Mouse (Mus musculus): ENCODE results near the gene C2cd2l. TPM values are rescaled to one million over a fixed set of nuclear protein-coding genes. Genes with fewer than 3 reads are reported as not detected.
"Not testable (repeated sequence)": the region's sequence is repeated elsewhere in the genome, so short reads cannot be mapped to it uniquely, and the experiment has no call there.

The C2cd2l gene
- total RNA-seq (2021) = 10 to 100 TPM; 14.4 to 15.7 TPM
- 20.4 and 29.9 TPM in 2 replicates for polyA plus RNA-seq (2012; rRNA removed)
- long read RNA-seq, full-length matches to known transcripts = 4 of 14 reads
- long read RNA-seq, partial matches to known transcripts = 5 of 14 reads
- long read RNA-seq, other reads (novel, unspliced or antisense) = 5 of 14 reads

GRCm38 (mm10) chr9:44319887-44320798 lies at the start of gene C2cd2l:
Gene C2cd2l (minus strand): TSS chr9:44320285.
- DNase-seq = peak; percentile 89 to 93
- intact Hi-C loops (cut with DNase I) = no loop called here

GRCm38 (mm10) chr9:44364480-44364879 lies 44.4 kb upstream of the C2cd2l start:
- Histone ChIP-seq H3K27ac (no peak overlapping the region), H3K9ac (ENCODE audit: low read depth, low read length) (no peak overlapping the region), H3K4me1 (ENCODE audit: control insufficient read depth, insufficient read depth, low read length) (no peaks in the 10 kb centered on the region), H3K4me3 (no peak overlapping the region), H3K36me3 (ENCODE audit: control insufficient read depth, insufficient read depth, low read length) (no peaks in the 10 kb centered on the region), H3K79me2 (replicated peaks; ENCODE audit: control insufficient read depth, insufficient read depth, low read length) (no peaks in the 10 kb centered on the region), H3K27me3 (ENCODE audit: control insufficient read depth, insufficient read depth, low read length) (no peaks in the 10 kb centered on the region)
- no peak for DNase-seq
- 71% methylated on average over 3 of the region's 3 CpGs for WGBS
- intact Hi-C loops (cut with DNase I) = no loop called here
- TF ChIP-seq CTCF (IDR thresholded peaks at IDR 0.05) = peak; percentile 58
- TF ChIP-seq POLR2A (IDR thresholded peaks at IDR 0.05; ENCODE audit: insufficient read depth, low read depth, low read length) = no peak

More at GRCm38 (mm10) chr9:44319887-44320798, at the start of gene C2cd2l:
- peak within 1 kb of the TSS; percentile 95 for H3K4me3 ChIP-seq
- H3K36me3 ChIP-seq (ENCODE audit: control insufficient read depth, insufficient read depth, low read length) = no peaks in the 10 kb centered on the region
- under 1% methylated on average over 67 of the region's 67 CpGs for WGBS
- no peak for TF ChIP-seq CTCF (IDR thresholded peaks at IDR 0.05)
- peak; percentile 65; the same call in 1 of the 2 replicates for TF ChIP-seq EP300 (IDR thresholded peaks at IDR 0.05; ENCODE audit: insufficient read depth, low read depth, low read length)
- peak; percentile 54 for TF ChIP-seq POLR2A (IDR thresholded peaks at IDR 0.05; ENCODE audit: insufficient read depth, low read depth, low read length)
- peaks cover 7% of the 10 kb centered on the region for H3K4me1 ChIP-seq (ENCODE audit: control insufficient read depth, insufficient read depth, low read length)
- peak within 1 kb of the TSS; percentile 95 for H3K9ac ChIP-seq (ENCODE audit: low read depth, low read length)
- peak within 1 kb of the TSS; percentile 97 for H3K27ac ChIP-seq
- H3K79me2 ChIP-seq (replicated peaks; ENCODE audit: control insufficient read depth, insufficient read depth, low read length) = peaks cover 2% of the 10 kb centered on the region
- no peaks in the 10 kb centered on the region for H3K27me3 ChIP-seq (ENCODE audit: control insufficient read depth, insufficient read depth, low read length)

- H3K27ac ChIP-seq = peak overlapping the region; percentile 87
- 31% methylated on average over 4 of the region's 4 CpGs for WGBS
- peak overlapping the region; percentile 84 for H3K4me3 ChIP-seq
Measured at GRCm38 (mm10) chr9:44361931-44362330, 41.8 kb upstream of the C2cd2l start.

GRCm38 (mm10) chr9:44361190-44361917 lies 41.3 kb upstream of the C2cd2l start, which contains the start of gene Vps11:
Gene Vps11 (minus strand): TSS chr9:44361670.
- TF ChIP-seq CTCF (IDR thresholded peaks at IDR 0.05) = peak; percentile 31; the same call in 1 of the 2 replicates
- TF ChIP-seq EP300 (IDR thresholded peaks at IDR 0.05; ENCODE audit: insufficient read depth, low read depth, low read length) = peak; percentile 91
- peak; percentile 98 for TF ChIP-seq POLR2A (IDR thresholded peaks at IDR 0.05; ENCODE audit: insufficient read depth, low read depth, low read length)
- DNase-seq = peak; percentile 94 to 95
- Histone ChIP-seq H3K9ac (ENCODE audit: low read depth, low read length) (peak within 1 kb of the TSS; percentile 86), H3K4me3 (peak within 1 kb of the TSS; percentile 84), H3K79me2 (replicated peaks; ENCODE audit: control insufficient read depth, insufficient read depth, low read length) (no peaks in the 10 kb centered on the region), H3K4me1 (ENCODE audit: control insufficient read depth, insufficient read depth, low read length) (no peaks in the 10 kb centered on the region), H3K27me3 (ENCODE audit: control insufficient read depth, insufficient read depth, low read length) (no peaks in the 10 kb centered on the region), H3K36me3 (ENCODE audit: control insufficient read depth, insufficient read depth, low read length) (no peaks in the 10 kb centered on the region), H3K27ac (peak within 1 kb of the TSS; percentile 87)
- under 1% methylated on average over 44 of the region's 44 CpGs for WGBS
- intact Hi-C loops (cut with DNase I) = no loop called here

More at GRCm38 (mm10) chr9:44361931-44362330, 41.8 kb upstream of the C2cd2l start:
- intact Hi-C loops (cut with DNase I); H3K79me2 ChIP-seq (replicated peaks; ENCODE audit: control insufficient read depth, insufficient read depth, low read length); H3K4me1 ChIP-seq (ENCODE audit: control insufficient read depth, insufficient read depth, low read length); H3K36me3 ChIP-seq (ENCODE audit: control insufficient read depth, insufficient read depth, low read length); DNase-seq; H3K27me3 ChIP-seq (ENCODE audit: control insufficient read depth, insufficient read depth, low read length): not testable (repeated sequence)
- H3K9ac ChIP-seq (ENCODE audit: low read depth, low read length) = peak overlapping the region; percentile 70; the same call in 1 of the 2 replicates

- H3K79me2 ChIP-seq (replicated peaks; ENCODE audit: control insufficient read depth, insufficient read depth, low read length) = no peaks in the 10 kb centered on the region
- no peak overlapping the region for H3K27ac ChIP-seq
- no peak for TF ChIP-seq EP300 (IDR thresholded peaks at IDR 0.05; ENCODE audit: insufficient read depth, low read depth, low read length)
- no peak for TF ChIP-seq POLR2A (IDR thresholded peaks at IDR 0.05; ENCODE audit: insufficient read depth, low read depth, low read length)
- TF ChIP-seq CTCF (IDR thresholded peaks at IDR 0.05) = peak; percentile 74
- H3K36me3 ChIP-seq (ENCODE audit: control insufficient read depth, insufficient read depth, low read length) = no peaks in the 10 kb centered on the region
- 76% methylated on average over 4 of the region's 4 CpGs for WGBS
- no peak overlapping the region for H3K4me3 ChIP-seq
- no peaks in the 10 kb centered on the region for H3K4me1 ChIP-seq (ENCODE audit: control insufficient read depth, insufficient read depth, low read length)
- intact Hi-C loops (cut with DNase I) = loop anchor here (1.0 to 5.0 kb wide), 2 partner anchors 65 to 230 kb away; no protein-coding TSS in a partner anchor
- no peak overlapping the region for H3K9ac ChIP-seq (ENCODE audit: low read depth, low read length)
- no peak for DNase-seq
- no peaks in the 10 kb centered on the region for H3K27me3 ChIP-seq (ENCODE audit: control insufficient read depth, insufficient read depth, low read length)
Measured at GRCm38 (mm10) chr9:44357207-44357606, 37.1 kb upstream of the C2cd2l start.
